Mouse (Mus musculus): ENCODE measurements around the gene Srgap2. TPM values are rescaled to one million over a fixed set of nuclear protein-coding genes. Genes with fewer than 3 reads are reported as not detected.
"Not testable (repeated sequence)": the region's sequence is repeated elsewhere in the genome, so short reads cannot be mapped to it uniquely, and the experiment has no call there.

The Srgap2 gene
- 10 to 100 TPM; 10.1 to 12.2 TPM for total RNA-seq (2021)
- long read RNA-seq, experiment 1, full-length matches to known transcripts = 2 of 8 reads
- long read RNA-seq, experiment 1, partial matches to known transcripts = 1 of 8 reads
- long read RNA-seq, experiment 1, other reads (novel, unspliced or antisense) = 5 of 8 reads
- long read RNA-seq, experiment 2, partial matches to known transcripts = 0 of 5 reads
- long read RNA-seq, experiment 2, other reads (novel, unspliced or antisense) = 3 of 5 reads

DNA sequence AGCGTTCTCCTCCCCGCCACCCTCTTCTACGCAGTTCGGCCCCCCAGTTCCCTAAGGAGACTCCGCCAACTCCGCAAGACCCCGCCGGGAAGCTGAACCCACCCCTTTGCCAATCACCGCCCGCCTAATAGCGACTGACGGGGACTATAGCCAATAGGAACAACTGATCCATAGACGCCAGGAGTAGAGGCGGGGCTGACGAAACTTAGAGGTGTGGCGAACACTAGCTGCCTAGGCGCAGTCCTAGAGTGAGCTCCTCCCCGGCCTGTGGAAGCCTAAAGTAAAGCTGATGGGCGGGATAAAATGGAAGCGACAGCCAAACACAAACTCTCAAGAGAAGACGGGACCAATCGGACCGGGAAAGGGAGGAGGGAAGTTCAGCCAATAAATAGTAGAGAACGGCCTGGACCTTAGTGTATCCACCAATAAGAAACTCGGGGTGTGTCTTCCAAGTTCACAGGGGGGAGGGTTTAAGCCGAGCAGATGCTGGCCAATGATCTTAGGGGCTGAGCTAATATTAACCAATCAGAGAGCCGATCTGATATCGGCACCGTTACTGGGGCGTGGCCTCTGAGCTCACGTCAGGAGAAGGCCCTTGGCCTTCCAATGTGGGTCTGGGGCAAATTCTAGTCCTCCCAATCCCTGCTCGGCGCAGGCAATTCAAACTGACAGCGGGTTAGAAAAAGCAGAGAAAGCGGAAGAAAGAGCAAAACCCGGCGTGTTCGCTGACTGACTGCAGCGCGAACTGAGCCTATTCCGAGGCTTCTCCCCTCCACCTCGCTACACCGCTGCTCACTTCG, at the start of gene Srgap2, which contains the start of gene Fam72a:
TSS of gene Srgap2 (minus strand) at position 72 of the 800 bp plus-strand sequence.
TSS of gene Fam72a (plus strand) at position 623 of the 800 bp plus-strand sequence.
- TF ChIP-seq CTCF (IDR thresholded peaks at IDR 0.05) = no peak
- peak within 1 kb of the TSS; percentile 96 for H3K27ac ChIP-seq
- intact Hi-C loops (cut with DNase I) = loop anchor here (5.0 kb wide), 2 partner anchors 95 to 165 kb away; no protein-coding TSS in a partner anchor
- H3K4me3 ChIP-seq = peak within 1 kb of the TSS; percentile 79
- peak; percentile 97 for DNase-seq

DNA sequence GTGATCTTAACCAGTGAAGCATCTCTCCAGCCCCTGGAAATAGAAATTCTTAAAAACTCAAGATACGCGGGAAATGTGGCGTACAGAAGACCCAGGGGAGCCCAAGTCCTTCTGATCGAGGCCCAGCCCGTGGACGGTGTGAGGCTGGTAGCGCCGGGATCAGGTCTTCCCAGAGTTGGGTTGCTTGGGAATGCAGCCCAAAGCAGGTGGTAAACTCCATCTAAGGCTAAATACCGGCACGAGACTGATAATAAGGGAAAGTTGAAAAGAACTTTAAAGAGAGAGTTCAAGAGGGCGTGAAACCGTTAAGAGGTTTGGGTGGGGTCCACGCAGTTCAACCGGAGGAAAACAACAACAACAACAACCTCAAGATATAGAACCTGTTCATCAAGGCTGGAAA, 46.6 kb upstream of the Srgap2 start:
- intact Hi-C loops (cut with DNase I) = no loop called here
- H3K4me3 ChIP-seq = no peak overlapping the region
- DNase-seq = peak; percentile 35
- TF ChIP-seq CTCF (IDR thresholded peaks at IDR 0.05) = no peak
- no peak overlapping the region for H3K27ac ChIP-seq

DNA sequence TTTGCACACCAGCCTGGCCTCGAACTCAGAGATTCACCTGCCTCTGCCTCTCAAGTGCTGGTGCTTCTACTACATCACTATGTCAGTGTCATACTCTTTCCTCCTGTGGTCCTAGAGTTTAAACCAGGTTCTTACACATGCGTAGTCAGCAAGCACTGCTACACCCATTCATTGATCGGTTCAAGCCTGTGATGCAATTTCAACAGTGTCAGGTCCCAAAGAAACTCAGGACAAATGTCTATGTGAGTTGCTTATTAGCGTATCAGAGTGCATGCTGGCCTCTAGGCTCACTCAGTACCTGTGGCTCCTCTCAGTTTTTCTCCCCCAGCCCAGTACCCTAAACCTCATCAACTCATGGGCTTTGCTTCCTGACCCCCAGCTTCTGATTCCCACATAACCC, 43.2 kb upstream of the Srgap2 start:
- TF ChIP-seq CTCF (IDR thresholded peaks at IDR 0.05) = no peak
- Histone ChIP-seq H3K4me3 (no peak overlapping the region), H3K27ac (no peak overlapping the region)
- DNase-seq = no peak
- intact Hi-C loops (cut with DNase I) = no loop called here

DNA sequence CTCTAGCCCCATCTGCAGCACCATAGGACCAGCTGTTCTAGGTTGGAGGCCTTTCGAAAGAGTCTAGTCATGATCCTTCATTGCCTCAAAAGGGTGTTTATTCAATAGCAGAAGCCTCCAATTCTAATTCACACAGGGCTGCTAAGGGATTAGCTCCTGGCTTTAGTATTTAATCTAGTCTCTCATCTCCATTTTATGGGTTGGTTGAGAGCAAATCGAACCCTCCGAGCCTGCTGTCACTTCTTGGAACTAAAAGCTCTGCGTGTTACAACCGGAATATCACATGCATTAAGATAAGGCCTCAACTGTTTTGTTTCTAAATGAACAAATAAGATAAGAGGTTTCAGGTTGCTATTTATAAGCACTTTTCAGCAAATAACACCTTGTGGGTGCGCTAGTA, 42.6 kb upstream of the Srgap2 start:
- TF ChIP-seq CTCF (IDR thresholded peaks at IDR 0.05) = no peak
- intact Hi-C loops (cut with DNase I) = no loop called here
- no peak overlapping the region for H3K4me3 ChIP-seq

DNA sequence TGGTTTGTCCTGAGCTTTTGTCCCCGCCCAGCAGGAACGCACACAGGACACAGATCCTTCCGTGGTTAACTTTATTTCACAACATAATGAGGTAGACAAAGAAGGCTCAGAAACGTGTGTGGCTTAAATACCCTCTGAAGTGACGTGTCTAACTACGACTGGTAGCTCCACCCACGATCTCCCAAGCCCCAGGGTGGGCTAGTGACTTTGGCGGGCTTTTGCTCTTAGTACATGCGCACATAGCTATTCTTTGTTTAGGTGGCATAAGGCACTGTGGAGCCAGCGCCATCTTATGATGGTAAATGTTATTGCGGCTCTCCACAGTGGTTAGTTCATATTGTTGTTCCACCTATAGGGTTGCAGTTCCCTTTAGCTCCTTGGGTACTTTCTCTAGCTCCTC, 38.9 kb upstream of the Srgap2 start:
- H3K4me3 ChIP-seq; DNase-seq; H3K27ac ChIP-seq; intact Hi-C loops (cut with DNase I): not testable (repeated sequence)
- peak; percentile 34 for TF ChIP-seq CTCF (IDR thresholded peaks at IDR 0.05)

More for the DNA sequence above, 42.6 kb upstream of the Srgap2 start:
- H3K27ac ChIP-seq = no peak overlapping the region
- DNase-seq = no peak

DNA sequence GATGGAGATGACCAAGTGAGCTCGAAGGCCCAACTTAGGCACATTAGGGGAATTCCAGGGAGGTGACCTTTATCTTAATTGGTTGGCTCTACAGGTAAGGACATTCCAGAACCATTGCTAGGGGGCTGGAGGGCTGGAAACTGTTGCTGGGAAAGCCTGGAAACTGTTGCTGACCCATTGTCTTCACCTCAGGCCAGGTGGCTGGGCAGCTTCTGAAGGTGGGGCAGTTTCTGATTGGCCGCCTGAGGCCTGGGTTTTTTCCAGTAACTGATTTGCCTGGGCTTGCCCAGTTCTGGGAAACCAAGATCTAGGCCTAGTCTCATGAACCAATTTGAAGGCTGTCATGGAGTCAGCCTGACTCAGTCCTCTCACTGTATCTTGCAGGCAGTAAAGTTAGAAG, 34.9 kb upstream of the Srgap2 start:
- H3K27ac ChIP-seq = no peak overlapping the region
- DNase-seq = no peak
- H3K4me3 ChIP-seq = no peak overlapping the region
- intact Hi-C loops (cut with DNase I) = no loop called here
- TF ChIP-seq CTCF (IDR thresholded peaks at IDR 0.05) = no peak

DNA sequence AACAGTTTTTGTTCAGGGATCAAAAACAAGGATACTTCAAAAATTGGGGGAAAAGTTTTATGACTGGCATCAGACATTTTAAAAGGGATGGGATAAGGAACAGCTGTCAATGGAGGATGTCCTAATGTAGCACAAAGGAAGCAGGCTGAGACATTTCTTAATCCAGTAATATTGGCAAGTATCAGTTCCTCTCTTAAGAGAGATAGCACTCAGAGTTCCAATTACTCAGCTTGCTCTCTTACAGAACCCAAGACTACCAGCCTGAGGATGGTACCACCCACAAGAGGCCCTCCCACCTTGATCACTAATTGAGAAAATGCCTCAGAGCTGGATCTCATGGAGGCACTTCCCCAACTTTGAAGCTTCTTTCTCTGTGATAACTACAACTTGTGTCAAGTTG, 33.3 kb upstream of the Srgap2 start:
- intact Hi-C loops (cut with DNase I) = no loop called here
- DNase-seq = no peak
- Histone ChIP-seq H3K27ac (no peak overlapping the region), H3K4me3 (no peak overlapping the region)
- TF ChIP-seq CTCF (IDR thresholded peaks at IDR 0.05) = no peak

DNA sequence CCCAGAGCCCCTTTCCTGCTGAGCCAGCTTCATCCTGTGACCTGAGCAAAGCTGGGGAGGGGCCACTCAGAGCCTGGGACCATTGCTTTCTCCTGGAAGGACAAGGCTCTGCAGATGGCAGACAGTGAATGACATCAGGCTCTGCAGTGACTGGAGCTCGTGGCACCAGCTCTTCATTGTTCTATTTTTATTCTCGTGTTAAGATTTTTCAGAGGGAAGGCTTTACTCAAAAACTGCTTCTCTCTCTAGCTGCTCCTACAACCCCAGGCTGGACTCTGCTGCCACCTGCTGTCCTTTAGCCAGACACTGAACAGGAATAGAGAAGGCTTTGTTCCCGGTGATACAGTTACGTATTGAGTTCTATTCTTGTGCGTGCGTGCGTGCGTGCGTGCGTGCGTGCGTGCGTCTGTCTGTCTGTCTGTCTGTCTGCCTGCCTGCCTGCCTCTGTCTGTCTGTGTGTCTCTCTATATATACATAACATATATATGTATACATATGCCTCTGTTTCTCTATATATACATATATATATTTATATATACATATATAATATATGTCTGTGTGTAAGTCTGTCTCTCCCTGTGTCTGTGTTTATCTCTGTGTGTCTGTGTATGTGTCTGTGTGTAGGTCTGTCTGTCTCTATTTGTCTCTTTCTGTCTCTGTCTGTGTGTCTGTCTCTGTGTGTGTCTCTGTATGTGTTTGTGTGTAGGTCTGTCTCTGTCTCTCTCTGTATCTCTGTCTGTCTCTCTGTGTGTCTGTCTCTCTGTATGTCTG, 28.1 kb upstream of the Srgap2 start:
- H3K4me3 ChIP-seq = no peak overlapping the region
- intact Hi-C loops (cut with DNase I) = loop anchor here (1.0 to 2.0 kb wide), 2 partner anchors 192 to 265 kb away; no protein-coding TSS in a partner anchor
- peak; percentile 90 for TF ChIP-seq CTCF (IDR thresholded peaks at IDR 0.05)

DNA sequence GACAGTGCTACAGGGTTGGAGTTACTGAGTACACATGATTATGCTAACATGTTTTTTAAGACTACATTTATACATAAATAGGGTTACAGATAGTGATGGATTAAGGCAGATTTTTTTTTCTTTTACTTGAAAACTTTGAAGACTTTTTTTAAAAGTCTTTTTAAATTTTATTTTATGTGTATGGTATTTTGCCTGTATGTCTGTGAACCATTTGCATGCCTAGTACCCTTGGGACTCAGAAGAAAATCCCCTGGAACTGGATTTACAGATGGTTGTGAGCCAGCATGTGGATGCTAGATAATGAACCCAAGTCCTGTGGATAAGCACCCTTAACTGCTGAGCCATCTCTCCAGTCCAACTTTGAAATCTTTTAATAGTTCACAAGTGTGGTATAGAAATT, 26.3 kb upstream of the Srgap2 start:
- H3K4me3 ChIP-seq = no peak overlapping the region
- intact Hi-C loops (cut with DNase I) = no loop called here
- no peak for DNase-seq
- no peak for TF ChIP-seq CTCF (IDR thresholded peaks at IDR 0.05)
- H3K27ac ChIP-seq = no peak overlapping the region

More for the DNA sequence above, 28.1 kb upstream of the Srgap2 start:
- H3K27ac ChIP-seq = peak overlapping the region; percentile 38; the same call in 1 of the 2 replicates
- peak; percentile 83 for DNase-seq

DNA sequence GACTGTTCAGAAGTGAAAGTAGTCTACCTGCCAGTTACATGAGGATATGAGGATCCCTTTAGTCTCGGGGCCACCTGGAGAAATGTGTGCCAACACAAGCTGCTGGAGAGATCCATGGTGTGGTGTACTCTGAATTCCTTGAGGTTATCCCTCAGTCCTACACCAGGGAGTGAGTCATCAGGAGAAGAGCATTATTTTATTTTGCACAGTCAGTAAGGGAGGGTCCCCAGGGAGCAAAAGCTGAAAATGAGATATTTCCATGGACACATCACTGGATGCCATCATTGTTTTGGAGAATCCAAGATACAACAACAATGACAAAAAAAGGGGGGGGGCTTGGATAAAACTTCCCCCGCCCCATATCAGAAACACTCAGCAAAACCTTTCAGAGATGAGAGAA, 24.8 kb upstream of the Srgap2 start:
- no peak overlapping the region for H3K4me3 ChIP-seq
- no peak overlapping the region for H3K27ac ChIP-seq
- intact Hi-C loops (cut with DNase I) = no loop called here
- no peak for TF ChIP-seq CTCF (IDR thresholded peaks at IDR 0.05)
- DNase-seq = no peak

DNA sequence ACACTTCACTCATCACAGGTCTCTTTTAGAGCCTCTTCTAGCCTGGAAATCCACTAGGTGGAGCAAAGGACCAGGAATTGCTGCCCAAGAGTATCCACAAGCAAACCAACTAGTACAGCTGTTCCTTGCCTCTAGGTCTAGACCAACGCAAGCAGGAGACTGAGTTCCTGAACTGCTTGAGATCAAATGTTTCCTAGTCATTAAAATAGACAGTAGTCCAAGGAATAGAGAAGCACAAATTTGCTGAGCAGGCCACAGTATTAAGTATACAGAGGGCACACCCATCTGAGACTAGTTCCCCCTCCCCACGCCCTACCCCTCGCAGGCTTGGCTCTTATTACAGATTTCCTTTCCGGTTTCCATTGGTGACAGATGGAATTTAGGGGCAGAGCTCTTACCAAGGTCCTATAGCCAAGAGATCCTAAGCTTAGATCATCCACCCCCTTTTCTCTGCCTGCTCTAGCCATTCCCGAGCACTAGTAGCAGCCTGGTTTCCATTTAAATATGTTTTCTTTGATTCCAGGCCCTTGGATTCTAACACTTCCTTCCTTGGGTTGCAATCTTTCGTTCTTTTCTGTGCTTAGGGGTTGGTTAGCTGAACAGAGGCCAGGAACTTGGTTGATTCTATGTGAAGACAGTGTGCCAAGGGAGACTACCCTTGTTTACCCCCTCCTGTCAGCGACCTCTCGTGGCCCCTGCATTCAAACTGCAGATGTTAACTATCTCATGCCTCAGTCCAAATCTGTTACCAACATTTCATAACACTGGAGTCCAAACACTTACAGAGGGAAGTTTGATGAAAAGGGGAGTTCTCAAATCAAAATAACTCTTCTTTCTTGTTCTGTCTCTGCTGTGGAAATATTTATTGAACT, 21.6 kb upstream of the Srgap2 start:
- peak overlapping the region; percentile 34 for H3K4me3 ChIP-seq
- peak; percentile 47 for DNase-seq
- intact Hi-C loops (cut with DNase I) = no loop called here
- TF ChIP-seq CTCF (IDR thresholded peaks at IDR 0.05) = peak; percentile 65
- H3K27ac ChIP-seq = peak overlapping the region; percentile 54

All from gastrocnemius, adult 2 months (tissue).